Mouse (Mus musculus) MEL (cell line): Measurements from ENCODE around the gene Stox1. TPM values are rescaled to one million over a fixed set of nuclear protein-coding genes. Genes with fewer than 3 reads are reported as not detected.
A peak's percentile ranks its signal among the peaks of the same experiment; 100 is the strongest.

ENCODE experiments used
- DNase-seq: peaks from one replicate; pipeline ENCODE4 v3.0.0; 2011; ENCODE audit warnings: low read depth, low spot score
- H3K27ac ChIP-seq: 2 replicates; pipeline ENCODE4 v1.5.1; 2012; ENCODE audit warnings: low read depth, mild to moderate bottlenecking, control low read depth, low read length, moderate library complexity; ENCODE audit not compliant: control insufficient read depth
- H3K27me3 ChIP-seq, 2 experiments: fragments of 150-350 bp in 1 of 2; sonication (generic) in 1 of 2; 2 replicates each; pipeline ENCODE4 v1.6.1; 2012; ENCODE audit warnings: low read length in 2 of 2, mild to moderate bottlenecking in 2 of 2, improper control_type of control experiment in 1 of 2, moderate library complexity in 1 of 2; ENCODE audit not compliant: insufficient read depth in 2 of 2, control insufficient read depth in 1 of 2
- H3K36me3 ChIP-seq, 2 experiments: 2 replicates each; pipeline ENCODE4 v1.6.1; 2012 to 2014; ENCODE audit warnings: low read length in 2 of 2, improper control_type of control experiment in 1 of 2, inconsistent platforms in 1 of 2, mild to moderate bottlenecking in 1 of 2; ENCODE audit not compliant: insufficient read depth in 2 of 2, control insufficient read depth in 1 of 2
- H3K4me1 ChIP-seq, 2 experiments: fragments of 150-350 bp in 1 of 2; sonication (generic) in 1 of 2; 2 replicates each; pipeline ENCODE4 v1.6.1; 2012; ENCODE audit warnings: low read length in 2 of 2, improper control_type of control experiment in 1 of 2, mild to moderate bottlenecking in 1 of 2; ENCODE audit not compliant: insufficient read depth in 2 of 2, control insufficient read depth in 1 of 2
- H3K4me3 ChIP-seq, 2 experiments: fragments of 150-350 bp in 1 of 2; sonication (generic) in 1 of 2; 2 replicates each; pipeline ENCODE4 v1.5.1; 2012; ENCODE audit warnings: low read depth in 2 of 2, low read length in 2 of 2, mild to moderate bottlenecking in 2 of 2, moderate library complexity in 2 of 2, control low read depth in 1 of 2, improper control_type of control experiment in 1 of 2; ENCODE audit not compliant: control insufficient read depth in 1 of 2, insufficient read depth in 1 of 2
- H3K79me2 ChIP-seq: 2 replicates; pipeline ENCODE4 v1.6.1; 2012; ENCODE audit warnings: mild to moderate bottlenecking, low read length, moderate library complexity; ENCODE audit not compliant: control insufficient read depth, poor library complexity, insufficient read depth
- H3K9ac ChIP-seq: 2 replicates; pipeline ENCODE4 v1.6.1; 2012; ENCODE audit warnings: low read depth, mild to moderate bottlenecking, control low read depth, low read length, moderate library complexity; ENCODE audit not compliant: control insufficient read depth, poor library complexity, severe bottlenecking
- H3K9me3 ChIP-seq: fragments of 150-350 bp; sonication (generic); replicated peaks from 2 replicates; pipeline ENCODE4 v1.6.1; 2012; ENCODE audit warnings: mild to moderate bottlenecking, low read length, improper control_type of control experiment, moderate library complexity; ENCODE audit not compliant: insufficient read depth
- BHLHE40 ChIP-seq: IDR thresholded peaks from 2 replicates; pipeline ENCODE4 v1.6.1; 2012; ENCODE audit warnings: low read depth, mild to moderate bottlenecking, inconsistent platforms, low read length, improper control_type of control experiment, borderline replicate concordance
- CHD1 ChIP-seq: IDR thresholded peaks from 2 replicates; pipeline ENCODE4 v1.6.1; 2012; ENCODE audit warnings: low read depth, mild to moderate bottlenecking, inconsistent platforms, low read length, improper control_type of control experiment
- CHD2 ChIP-seq: IDR thresholded peaks from 2 replicates; pipeline ENCODE4 v1.6.1; 2011; ENCODE audit warnings: low read length, improper control_type of control experiment
- E2F4 ChIP-seq: IDR thresholded peaks from 2 replicates; pipeline ENCODE4 v1.6.1; 2011; ENCODE audit warnings: low read depth, low read length, improper control_type of control experiment, borderline replicate concordance
- ELF1 ChIP-seq: IDR thresholded peaks from 2 replicates; pipeline ENCODE4 v1.6.1; 2014; ENCODE audit warnings: low read depth, mild to moderate bottlenecking, inconsistent platforms, low read length, improper control_type of control experiment, moderate library complexity
- EP300 ChIP-seq, 2 experiments: IDR thresholded peaks; 2 replicates each; pipeline ENCODE4 v1.6.1; 2011; ENCODE audit warnings: improper control_type of control experiment in 2 of 2, low read length in 2 of 2, low read depth in 1 of 2, mild to moderate bottlenecking in 1 of 2
- ETS1 ChIP-seq: IDR thresholded peaks from 2 replicates; pipeline ENCODE4 v1.6.1; 2012; ENCODE audit warnings: low read depth, mild to moderate bottlenecking, inconsistent platforms, low read length, improper control_type of control experiment, moderate library complexity
- GABPA ChIP-seq: IDR thresholded peaks from 2 replicates; pipeline ENCODE4 v1.6.1; 2012; ENCODE audit warnings: low read depth, mild to moderate bottlenecking, inconsistent platforms, low read length, improper control_type of control experiment, moderate library complexity
- GATA1 ChIP-seq: IDR thresholded peaks from 2 replicates; pipeline ENCODE4 v1.6.1; 2011; ENCODE audit warnings: low read depth, low read length, improper control_type of control experiment
- HCFC1 ChIP-seq: IDR thresholded peaks from 2 replicates; pipeline ENCODE4 v1.6.1; 2012; ENCODE audit warnings: low read depth, mild to moderate bottlenecking, inconsistent platforms, low read length, improper control_type of control experiment, moderate library complexity
- JUND ChIP-seq: IDR thresholded peaks from 2 replicates; pipeline ENCODE4 v1.6.1; 2011; ENCODE audit warnings: low read depth, mild to moderate bottlenecking, improper control_type of control experiment, low read length
- KAT2A ChIP-seq: conservative IDR thresholded peaks from 2 replicates; pipeline ENCODE4 v1.6.1; 2012; ENCODE audit warnings: low read depth, low read length, improper control_type of control experiment, inconsistent platforms
- MAFK ChIP-seq: IDR thresholded peaks from 2 replicates; pipeline ENCODE4 v1.6.1; 2011; ENCODE audit warnings: low read depth, mild to moderate bottlenecking, low read length, improper control_type of control experiment, borderline replicate concordance
- MAX ChIP-seq: IDR thresholded peaks from 2 replicates; pipeline ENCODE4 v1.6.1; 2011; ENCODE audit warnings: low read length, improper control_type of control experiment
- MAZ ChIP-seq: IDR thresholded peaks from 2 replicates; pipeline ENCODE4 v1.6.1; 2012; ENCODE audit warnings: low read depth, mild to moderate bottlenecking, inconsistent platforms, low read length, improper control_type of control experiment
- MXI1 ChIP-seq: IDR thresholded peaks from 2 replicates; pipeline ENCODE4 v1.6.1; 2011; ENCODE audit warnings: mild to moderate bottlenecking, low read depth, low read length, improper control_type of control experiment
- MYB ChIP-seq: IDR thresholded peaks from 2 replicates; pipeline ENCODE4 v1.6.1; 2011; ENCODE audit warnings: mild to moderate bottlenecking, low read depth, low read length, improper control_type of control experiment
- MYC ChIP-seq: IDR thresholded peaks from 2 replicates; pipeline ENCODE4 v1.6.1; 2011; ENCODE audit warnings: low read depth, mild to moderate bottlenecking, low read length, improper control_type of control experiment, moderate library complexity
- NELFE ChIP-seq: IDR thresholded peaks from 2 replicates; pipeline ENCODE4 v1.6.1; 2011; ENCODE audit warnings: low read depth, low read length, improper control_type of control experiment
- NRF1 ChIP-seq: IDR thresholded peaks from 2 replicates; pipeline ENCODE4 v1.6.1; 2014; ENCODE audit warnings: low read depth, mild to moderate bottlenecking, inconsistent platforms, low read length, improper control_type of control experiment, moderate library complexity; ENCODE audit not compliant: poor library complexity, insufficient read depth, severe bottlenecking
- POLR2A ChIP-seq, 2 experiments: IDR thresholded peaks; 2 replicates each; pipeline ENCODE4 v1.6.1; 2011 to 2012; ENCODE audit warnings: low read length in 2 of 2, mild to moderate bottlenecking in 2 of 2, control low read depth in 1 of 2, improper control_type of control experiment in 1 of 2, low read depth in 1 of 2, moderate library complexity in 1 of 2; ENCODE audit not compliant: control insufficient read depth in 1 of 2, insufficient read depth in 1 of 2, poor library complexity in 1 of 2
- POLR2AphosphoS2 ChIP-seq: IDR thresholded peaks from 2 replicates; pipeline ENCODE4 v1.6.1; 2011; ENCODE audit warnings: low read length, improper control_type of control experiment
- POLR2AphosphoS5 ChIP-seq: IDR thresholded peaks from 2 replicates; pipeline ENCODE4 v1.6.1; 2012; ENCODE audit warnings: low read depth, borderline replicate concordance, mild to moderate bottlenecking, inconsistent platforms, low read length, moderate library complexity, mixed read lengths
- RAD21 ChIP-seq: IDR thresholded peaks from 2 replicates; pipeline ENCODE4 v1.6.1; 2011; ENCODE audit warnings: mild to moderate bottlenecking, low read depth, low read length, improper control_type of control experiment
- RCOR1 ChIP-seq: IDR thresholded peaks from 2 replicates; pipeline ENCODE4 v1.6.1; 2012; ENCODE audit warnings: low read depth, mild to moderate bottlenecking, inconsistent platforms, low read length, improper control_type of control experiment
- SIN3A ChIP-seq: IDR thresholded peaks from 2 replicates; pipeline ENCODE4 v1.6.1; 2012; ENCODE audit warnings: low read length, improper control_type of control experiment, inconsistent platforms
- SMC3 ChIP-seq: IDR thresholded peaks from 2 replicates; pipeline ENCODE4 v1.6.1; 2011; ENCODE audit warnings: low read depth, low read length, improper control_type of control experiment
- TAL1 ChIP-seq: IDR thresholded peaks from 2 replicates; pipeline ENCODE4 v1.6.1; 2012; ENCODE audit warnings: mild to moderate bottlenecking, inconsistent platforms, low read length, moderate library complexity, mixed read lengths
- TCF12 ChIP-seq: IDR thresholded peaks from 2 replicates; pipeline ENCODE4 v1.6.1; 2014; ENCODE audit warnings: low read depth, mild to moderate bottlenecking, inconsistent platforms, low read length, improper control_type of control experiment, moderate library complexity
- UBTF ChIP-seq: IDR thresholded peaks from 2 replicates; pipeline ENCODE4 v1.6.1; 2012; ENCODE audit warnings: low read depth, mild to moderate bottlenecking, inconsistent platforms, low read length, improper control_type of control experiment, moderate library complexity, borderline replicate concordance; ENCODE audit not compliant: insufficient read depth
- USF1 ChIP-seq: IDR thresholded peaks from 2 replicates; pipeline ENCODE4 v1.6.1; 2014; ENCODE audit warnings: low read depth, mild to moderate bottlenecking, inconsistent platforms, low read length, improper control_type of control experiment, moderate library complexity
- USF2 ChIP-seq, 2 experiments: IDR thresholded peaks; 2 replicates each; pipeline ENCODE4 v1.6.1; 2011 to 2012; ENCODE audit warnings: improper control_type of control experiment in 2 of 2, low read length in 2 of 2, borderline replicate concordance in 1 of 2, inconsistent platforms in 1 of 2, low read depth in 1 of 2, mild to moderate bottlenecking in 1 of 2; ENCODE audit not compliant: insufficient read depth in 1 of 2
- ZC3H11A ChIP-seq: IDR thresholded peaks from 2 replicates; pipeline ENCODE4 v1.6.1; 2012; ENCODE audit warnings: low read depth, mild to moderate bottlenecking, inconsistent platforms, low read length, improper control_type of control experiment
- ZKSCAN1 ChIP-seq: IDR thresholded peaks from 2 replicates; pipeline ENCODE4 v1.6.1; 2012; ENCODE audit warnings: low read depth, mild to moderate bottlenecking, inconsistent platforms, low read length, improper control_type of control experiment, moderate library complexity
- ZMIZ1 ChIP-seq: IDR thresholded peaks from 2 replicates; pipeline ENCODE4 v1.6.1; 2012; ENCODE audit warnings: low read depth, mild to moderate bottlenecking, inconsistent platforms, low read length, improper control_type of control experiment, moderate library complexity
- polyA plus RNA-seq, 2 experiments: library from polyadenylated mRNA; stranded (reverse) in 1 of 2; unstranded in 1 of 2; fragments of >175 nt in 1 of 2; fragments of >200 nt in 1 of 2; gene quantifications; 2 replicates each; pipeline versions ENCODE4 v1.2.1 to v1.2.4; 2012; ENCODE audit warnings: low replicate concordance in 2 of 2, low read depth in 1 of 2; ENCODE audit not compliant: insufficient read length in 2 of 2, insufficient read depth in 1 of 2, missing spikeins in 1 of 2
- total RNA-seq: library from RNA; depleted of rRNA; stranded (reverse); fragments of 300-350 nt; gene quantifications from 2 replicates; pipeline ENCODE4 v1.2.3, GENCODE M21; 2012

Gene Stox1
- total and polyA plus RNA-seq, 3 experiments = not detected

GRCm38 (mm10) chr10:62650881-62651810, 74.8 kb downstream of the Stox1 start, which contains the start of gene Ddx50:
TSS of gene Ddx50 (minus strand) at chr10:62651218.
- Histone ChIP-seq H3K79me2 (peaks cover 29% of the 10 kb centered on the region), H3K27me3 (no peaks in the 10 kb centered on the region), H3K4me1 (peaks cover 8% of the 10 kb centered on the region in 2 experiments), H3K9me3 (no peaks in the 10 kb centered on the region), H3K36me3 (peaks cover 2 to 28% of the 10 kb centered on the region in 2 experiments), H3K4me3 (peak within 1 kb of the TSS; percentile 80 to 88), H3K9ac (peak within 1 kb of the TSS; percentile 93), H3K27ac (peak within 1 kb of the TSS; percentile 95)
- DNase-seq = peak; percentile 99
- 0 out of 2 replicates have a peak, but pooled peaks have one; percentile 15 for TF ChIP-seq UBTF
- peak; percentile 91 for TF ChIP-seq E2F4
- TF ChIP-seq USF2 (IDR thresholded peaks at IDR 0.05; ENCODE audit: borderline replicate concordance in 1 of 2, insufficient read depth in 1 of 2, low read depth in 1 of 2, low read length in 2 of 2) = no peak
- no peak for TF ChIP-seq TAL1
- TF ChIP-seq POLR2AphosphoS5 = no peak
- TF ChIP-seq HCFC1 = peak; percentile 82
- no peak for TF ChIP-seq MAFK
- peak; percentile 84 for TF ChIP-seq ELF1
- peak; percentile 66 for TF ChIP-seq CHD2
- peak; percentile 88 for TF ChIP-seq MAX
- TF ChIP-seq EP300 (IDR thresholded peaks at IDR 0.05; ENCODE audit: low read depth in 1 of 2, low read length in 2 of 2) = peak in 1 of 2 experiments; percentile 7; a peak in 1 of 4 replicates
- TF ChIP-seq RAD21 = no peak
- TF ChIP-seq CHD1 = no peak
- TF ChIP-seq SIN3A = peak; percentile 80
- TF ChIP-seq ZMIZ1 = peak; percentile 84
- TF ChIP-seq NRF1 = peak; percentile 50; the same call in 1 of the 2 replicates
- no peak for TF ChIP-seq ZKSCAN1
- peak; percentile 88 for TF ChIP-seq NELFE
- TF ChIP-seq MAZ = peak; percentile 79
- peak; percentile 69 for TF ChIP-seq POLR2AphosphoS2
- TF ChIP-seq BHLHE40 = 0 out of 2 replicates have a peak, but pooled peaks have one; percentile 23
- no peak for TF ChIP-seq GABPA
- TF ChIP-seq MYC = peak; percentile 85
- TF ChIP-seq MXI1 = peak; percentile 91
- no peak for TF ChIP-seq ZC3H11A
- TF ChIP-seq POLR2A (IDR thresholded peaks at IDR 0.05; ENCODE audit: control insufficient read depth in 1 of 2, insufficient read depth in 1 of 2, low read depth in 1 of 2, low read length in 2 of 2, poor library complexity in 1 of 2) = peak; percentile 70 to 80; a peak in 3 of 4 replicates
- no peak for TF ChIP-seq GATA1
- no peak for TF ChIP-seq USF1
- no peak for TF ChIP-seq SMC3
- no peak for TF ChIP-seq RCOR1
- no peak for TF ChIP-seq JUND
- TF ChIP-seq MYB = no peak
- peak; percentile 48; the same call in 1 of the 2 replicates for TF ChIP-seq KAT2A
- TF ChIP-seq TCF12 = peak; percentile 41; the same call in 1 of the 2 replicates
- TF ChIP-seq ETS1 = no peak; the same call in 1 of the 2 replicates
